Comparison of ENCODE assay signal across 10 mouse cellular contexts in the genomic region with DNA sequence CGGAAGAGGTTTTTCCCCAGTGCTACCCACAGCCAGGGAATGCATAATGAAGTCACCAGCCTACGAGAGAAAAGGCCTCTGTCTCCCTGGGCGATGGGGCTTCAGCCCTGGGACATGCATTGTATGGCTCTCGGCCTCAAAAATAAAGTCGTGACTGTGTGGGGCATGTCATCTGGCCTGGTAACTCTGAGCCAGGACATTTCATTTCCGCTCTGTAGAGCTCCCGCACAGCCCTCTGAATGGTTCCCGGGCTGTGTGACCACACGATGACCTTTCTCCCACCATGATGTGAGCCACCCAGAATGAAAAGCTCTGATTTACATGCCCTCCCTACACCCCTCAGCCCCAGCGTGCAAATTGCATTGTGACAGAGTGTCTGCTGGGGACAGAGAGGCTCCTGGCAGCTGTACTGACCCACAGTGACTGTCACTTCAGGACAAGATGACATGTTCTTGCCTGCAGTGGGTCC. TPM values are rescaled to one million over a fixed set of nuclear protein-coding genes. Genes with fewer than 3 reads are reported as not detected.
A peak's percentile ranks its signal among the peaks of the same experiment; 100 is the strongest.
DNase-seq lines count a peak whose midpoint lies in the region; ATAC-seq and TF ChIP-seq lines count a peak whose summit lies in the region.
"Had no signal": no experiment of that assay in that cellular context is flagged by ENCODE, and none has a peak within 500 bp of the region (broad histone marks: within the 10 kb centered on the region; RNA-seq: fewer than 3 reads in every experiment).

No protein-coding gene starts in this region.

- no peaks in the 10 kb centered on the region for H3K4me1 ChIP-seq in lung, postnatal 0 days (ENCODE audit: insufficient read depth, low read depth, low read length)
- no peaks in the 10 kb centered on the region for H3K4me1 ChIP-seq in lung, adult 2 months (ENCODE audit: control insufficient read depth, insufficient read depth, low read length)
- H3K4me1 ChIP-seq in hindbrain, embryonic 12.5 days: peaks cover 12% of the 10 kb centered on the region
- no peaks in the 10 kb centered on the region for H3K4me1 ChIP-seq in liver, embryonic 12.5 days
- H3K4me1 ChIP-seq: stomach, embryonic 15.5 days had no signal

- no peak for TF ChIP-seq CTCF in lung, postnatal 0 days (IDR thresholded peaks at IDR 0.05)
- TF ChIP-seq CTCF in lung, adult 2 months (IDR thresholded peaks at IDR 0.05; ENCODE audit: insufficient read depth, low read length): no peak

- TF ChIP-seq EP300 in lung, postnatal 0 days (IDR thresholded peaks at IDR 0.05): no peak

- H3K27me3 ChIP-seq in lung, postnatal 0 days (replicated peaks; ENCODE audit: insufficient read depth, low read length): no peaks in the 10 kb centered on the region
- peaks cover 12% of the 10 kb centered on the region for H3K27me3 ChIP-seq in hindbrain, embryonic 12.5 days
- H3K27me3 ChIP-seq in liver, embryonic 12.5 days (replicated peaks): no peaks in the 10 kb centered on the region
- H3K27me3 ChIP-seq: stomach, embryonic 15.5 days had no signal

- ATAC-seq in lung, postnatal 0 days: peak; percentile 35; the same call in 1 of the 2 replicates
- ATAC-seq in hindbrain, embryonic 12.5 days (ENCODE audit: low FRiP score): peak; percentile 83
- no peak for ATAC-seq in liver, embryonic 12.5 days
- ATAC-seq in megakaryocyte-erythroid progenitor cell, adult 5-6 weeks (replicated peaks; ENCODE audit: low FRiP score, low TSS enrichment, poor library complexity, severe bottlenecking): no peak

- no peak overlapping the region for H3K4me2 ChIP-seq in lung, postnatal 0 days (replicated peaks; ENCODE audit: low read depth, low read length)
- H3K4me2 ChIP-seq in hindbrain, embryonic 12.5 days (replicated peaks): 0 out of 2 replicates have a peak overlapping the region, but pooled peaks have one; percentile 9
- H3K4me2 ChIP-seq in liver, embryonic 12.5 days: no peak overlapping the region
- H3K4me2 ChIP-seq: stomach, embryonic 15.5 days had no signal

- no peaks in the 10 kb centered on the region for H3K9me3 ChIP-seq in lung, postnatal 0 days (ENCODE audit: low read length)
- no peaks in the 10 kb centered on the region for H3K9me3 ChIP-seq in hindbrain, embryonic 12.5 days (replicated peaks)
- H3K9me3 ChIP-seq in liver, embryonic 12.5 days (replicated peaks): no peaks in the 10 kb centered on the region
- H3K9me3 ChIP-seq: stomach, embryonic 15.5 days had no signal

- 63% methylated on average over 10 of the region's 10 CpGs for WGBS in lung, postnatal 0 days
- WGBS in lung, adult 2 months: 76% methylated on average over 10 of the region's 10 CpGs
- WGBS in hindbrain, embryonic 12.5 days: 15% methylated on average over 10 of the region's 10 CpGs
- WGBS in liver, embryonic 12.5 days (ENCODE audit: insufficient replicate concordance): 68% methylated on average over 10 of the region's 10 CpGs

- H3K27ac ChIP-seq in lung, postnatal 0 days (ENCODE audit: low read length): no peak overlapping the region
- peak overlapping the region; percentile 13; the same call in 1 of the 2 replicates for H3K27ac ChIP-seq in hindbrain, embryonic 12.5 days
- H3K27ac ChIP-seq in liver, embryonic 12.5 days: no peak overlapping the region
- H3K27ac ChIP-seq: stomach, embryonic 15.5 days had no signal

- no peak overlapping the region for H3K9ac ChIP-seq in lung, postnatal 0 days (replicated peaks; ENCODE audit: low read depth)
- no peak overlapping the region for H3K9ac ChIP-seq in hindbrain, embryonic 12.5 days
- no peak overlapping the region for H3K9ac ChIP-seq in liver, embryonic 12.5 days
- H3K9ac ChIP-seq: stomach, embryonic 15.5 days had no signal

- no peak for TF ChIP-seq POLR2A in lung, adult 2 months (IDR thresholded peaks at IDR 0.05; ENCODE audit: borderline replicate concordance, extremely low read depth, low read depth, low read length)

- no peaks in the 10 kb centered on the region for H3K36me3 ChIP-seq in lung, postnatal 0 days (ENCODE audit: insufficient read depth, low read length)
- no peaks in the 10 kb centered on the region for H3K36me3 ChIP-seq in hindbrain, embryonic 12.5 days
- H3K36me3 ChIP-seq in liver, embryonic 12.5 days: no peaks in the 10 kb centered on the region
- H3K36me3 ChIP-seq: stomach, embryonic 15.5 days had no signal

- no peak for DNase-seq in lung, postnatal 0 days (ENCODE audit: low spot score)
- no peak for DNase-seq in lung, adult 2 months
- peak; percentile 80 for DNase-seq in mesoderm, embryonic 11.5 days (ENCODE audit: low read depth, low spot score)
- peak; percentile 9 to 32 for DNase-seq in right cerebral cortex, postnatal 36 days (ENCODE audit: low spot score in 2 of 2)
- DNase-seq in urinary bladder, postnatal 4 days (ENCODE audit: low spot score in 2 of 2): no peak
- DNase-seq: heart, postnatal 36 days had no signal

- H3K4me3 ChIP-seq in lung, postnatal 0 days (ENCODE audit: low read depth, low read length): no peak overlapping the region
- H3K4me3 ChIP-seq in lung, adult 2 months (replicated peaks; ENCODE audit: extremely low read depth, low read depth, low read length): no peak overlapping the region
- no peak overlapping the region for H3K4me3 ChIP-seq in hindbrain, embryonic 12.5 days
- no peak overlapping the region for H3K4me3 ChIP-seq in liver, embryonic 12.5 days
- H3K4me3 ChIP-seq: stomach, embryonic 15.5 days had no signal

RNA-seq across cellular contexts. Expression of a gene that starts 53.8 kb away (rescaled TPM):
- 8.7 and 10.7 TPM in 2 replicates for polyA plus RNA-seq in lung, postnatal 0 days (2015; fragmentation: Nextera tagmentation; extraction: Ambion mirVana)
- polyA plus RNA-seq in lung, adult 2 months (2012; rRNA removed): 24.1 and 28.0 TPM in 2 replicates
- 74.8 and 81.3 TPM in 2 replicates for polyA plus RNA-seq in hindbrain, embryonic 12.5 days (2016; fragmentation: Nextera tagmentation; extraction: Ambion mirVana)
- 4.1 and 4.6 TPM in 2 replicates for polyA plus RNA-seq in liver, embryonic 12.5 days (2016; fragmentation: Nextera tagmentation; extraction: Ambion mirVana)
- 29.5 and 35.0 TPM in 2 replicates for total RNA-seq in megakaryocyte-erythroid progenitor cell, adult 5-6 weeks (2014; fragmentation: Nextera tagmentation)
- 12.8 and 21.7 TPM in 2 replicates for total RNA-seq in megakaryocyte-erythroid progenitor cell, adult 5-6 weeks (2017)

Comparison
In these comparisons a context has a peak if more than half of its experiments do, and no peak if none do; other contexts are left out.
1. ATAC-seq: peak in lung, postnatal 0 days (single experiment) and hindbrain, embryonic 12.5 days (single experiment); none in liver, embryonic 12.5 days (single experiment) and megakaryocyte-erythroid progenitor cell, adult 5-6 weeks (single experiment).
2. DNase-seq: peak in mesoderm, embryonic 11.5 days (single experiment) and right cerebral cortex, postnatal 36 days (2 of 2); none in lung, postnatal 0 days (single experiment), lung, adult 2 months (single experiment) and urinary bladder, postnatal 4 days (0 of 2).